Comparison of ENCODE assay signal across 15 mouse cellular contexts in the genomic region with DNA sequence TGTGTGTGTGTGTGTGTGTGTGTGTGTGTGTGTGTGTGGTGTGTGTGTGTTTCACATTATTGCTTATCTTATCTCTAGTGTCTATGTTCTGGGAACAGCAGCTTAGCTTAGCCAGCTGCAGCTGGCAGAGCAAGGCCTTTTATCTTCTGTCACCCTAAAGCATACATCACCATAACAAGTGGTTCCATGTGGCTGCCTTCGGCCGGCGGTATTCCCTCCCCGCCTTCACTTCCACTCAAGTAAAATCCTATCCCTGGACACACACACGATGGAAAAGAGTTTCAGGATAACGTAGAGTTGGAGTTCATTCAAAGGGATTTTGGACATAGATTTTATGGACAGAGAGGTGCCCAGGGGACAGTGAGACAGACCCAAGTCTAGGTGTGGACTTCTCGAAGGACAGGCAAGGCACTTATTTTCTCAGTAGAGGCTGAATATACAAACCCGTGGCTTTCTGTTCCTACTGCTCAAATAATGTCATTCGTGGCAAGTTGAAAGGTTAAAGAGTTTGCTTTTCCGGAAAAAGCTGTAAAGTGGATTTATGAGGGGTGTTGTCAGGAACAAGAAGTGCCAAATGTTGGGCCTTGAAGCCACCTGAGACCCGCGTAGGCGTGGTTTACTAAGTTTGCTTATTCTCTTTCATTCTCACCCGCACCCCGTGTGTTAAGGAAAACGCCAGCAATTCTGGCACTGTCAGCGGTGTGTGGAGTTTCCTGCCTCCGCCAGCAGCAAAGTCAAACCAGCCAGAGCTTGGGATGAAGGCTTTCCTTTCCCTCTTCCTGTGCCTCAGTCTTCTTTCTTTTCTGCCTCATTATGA. TPM values are rescaled to one million over a fixed set of nuclear protein-coding genes. Genes with fewer than 3 reads are reported as not detected.
DNase-seq lines count a peak whose midpoint lies in the region; ATAC-seq and TF ChIP-seq lines count a peak whose summit lies in the region.
"Had no signal": no experiment of that assay in that cellular context is flagged by ENCODE, and none has a peak within 500 bp of the region (broad histone marks: within the 10 kb centered on the region; RNA-seq: fewer than 3 reads in every experiment).

No protein-coding gene starts in this region.

- no peak overlapping the region for H3K9ac ChIP-seq in neural tube, embryonic 15.5 days (replicated peaks)
- no peak overlapping the region for H3K9ac ChIP-seq in intestine, embryonic 14.5 days (ENCODE audit: low read length)
- no peak overlapping the region for H3K9ac ChIP-seq in hindbrain, embryonic 16.5 days (ENCODE audit: low read depth, low read length)
- H3K9ac ChIP-seq: neural tube, embryonic 13.5 days had no signal

- ATAC-seq in neural tube, embryonic 15.5 days (ENCODE audit: low FRiP score) = no peak
- ATAC-seq in intestine, embryonic 14.5 days (replicated peaks; ENCODE audit: low FRiP score, low TSS enrichment, low read depth) = 0 out of 2 replicates have a peak, but pooled peaks have one; percentile 50
- no peak for ATAC-seq in frontal cortex, adult (ENCODE audit: low TSS enrichment)
- no peak for ATAC-seq in hindbrain, embryonic 16.5 days
- ATAC-seq: forebrain, embryonic 16.5 days had no signal

- peak; percentile 36 for DNase-seq in neural tube, embryonic 10.5 days (ENCODE audit: extremely low spot score, low spot score)
- DNase-seq in intestine, embryonic 14.5 days (ENCODE audit: low spot score) = peak; percentile 58
- DNase-seq in kidney, postnatal 36 days = peak; percentile 36 to 55
- no peak for DNase-seq in adrenal gland, adult 2 months
- DNase-seq: adrenal gland, postnatal 36 days; cerebellum, postnatal 25 days; heart, postnatal 4 days had no signal

- H3K36me3 ChIP-seq in neural tube, embryonic 15.5 days = no peaks in the 10 kb centered on the region
- H3K36me3 ChIP-seq in intestine, embryonic 14.5 days (ENCODE audit: control insufficient read depth, insufficient read depth, low read length) = no peaks in the 10 kb centered on the region
- H3K36me3 ChIP-seq in small intestine, adult 2 months (ENCODE audit: control insufficient read depth, insufficient read depth, low read length) = no peaks in the 10 kb centered on the region
- no peaks in the 10 kb centered on the region for H3K36me3 ChIP-seq in hindbrain, embryonic 16.5 days (ENCODE audit: control insufficient read depth, insufficient read depth, low read length)
- H3K36me3 ChIP-seq: neural tube, embryonic 13.5 days had no signal

- no peaks in the 10 kb centered on the region for H3K9me3 ChIP-seq in neural tube, embryonic 15.5 days (replicated peaks)
- 0 out of 2 replicates have a peak, but pooled peaks cover 7% of the 10 kb centered on the region for H3K9me3 ChIP-seq in intestine, embryonic 14.5 days (ENCODE audit: control insufficient read depth, low read length)
- 0 out of 2 replicates have a peak, but pooled peaks cover 5% of the 10 kb centered on the region for H3K9me3 ChIP-seq in hindbrain, embryonic 16.5 days (ENCODE audit: control insufficient read depth, low read length)
- H3K9me3 ChIP-seq: neural tube, embryonic 13.5 days had no signal

- H3K27me3 ChIP-seq in neural tube, embryonic 15.5 days (replicated peaks) = no peaks in the 10 kb centered on the region
- no peaks in the 10 kb centered on the region for H3K27me3 ChIP-seq in intestine, embryonic 14.5 days (replicated peaks; ENCODE audit: control insufficient read depth, insufficient read depth, low read length)
- H3K27me3 ChIP-seq in small intestine, adult 2 months (ENCODE audit: control insufficient read depth, insufficient read depth, low read length) = no peaks in the 10 kb centered on the region
- no peaks in the 10 kb centered on the region for H3K27me3 ChIP-seq in hindbrain, embryonic 16.5 days (replicated peaks; ENCODE audit: control insufficient read depth, insufficient read depth, low read length)
- H3K27me3 ChIP-seq: neural tube, embryonic 13.5 days had no signal

- H3K4me2 ChIP-seq in neural tube, embryonic 15.5 days = no peak overlapping the region
- peak overlapping the region; percentile 20 for H3K4me2 ChIP-seq in intestine, embryonic 14.5 days (ENCODE audit: low read length)
- H3K4me2 ChIP-seq in hindbrain, embryonic 16.5 days (ENCODE audit: low read length) = no peak overlapping the region
- H3K4me2 ChIP-seq: neural tube, embryonic 13.5 days had no signal

- 38% methylated on average over 18 of the region's 18 CpGs for WGBS in neural tube, embryonic 15.5 days
- WGBS in intestine, embryonic 14.5 days = 10% methylated on average over 18 of the region's 18 CpGs
- 3% methylated on average over 18 of the region's 18 CpGs for WGBS in small intestine, adult 2 months
- WGBS in hindbrain, embryonic 16.5 days = 59% methylated on average over 18 of the region's 18 CpGs

- no peak overlapping the region for H3K27ac ChIP-seq in neural tube, embryonic 15.5 days (replicated peaks)
- peak overlapping the region; percentile 22; the same call in 1 of the 2 replicates for H3K27ac ChIP-seq in intestine, embryonic 14.5 days (ENCODE audit: low read depth)
- H3K27ac ChIP-seq in small intestine, adult 2 months (ENCODE audit: insufficient read depth, low read depth, low read length) = peak overlapping the region; percentile 85
- no peak overlapping the region for H3K27ac ChIP-seq in hindbrain, embryonic 16.5 days (ENCODE audit: low read depth, low read length)
- H3K27ac ChIP-seq: neural tube, embryonic 13.5 days had no signal

- TF ChIP-seq POLR2A in small intestine, adult 2 months (IDR thresholded peaks at IDR 0.05; ENCODE audit: low read depth, low read length) = no peak

- H3K4me3 ChIP-seq in neural tube, embryonic 15.5 days (replicated peaks) = no peak overlapping the region
- no peak overlapping the region for H3K4me3 ChIP-seq in intestine, embryonic 14.5 days (ENCODE audit: low read depth, low read length)
- no peak overlapping the region for H3K4me3 ChIP-seq in small intestine, adult 2 months (ENCODE audit: low read depth, low read length)
- no peak overlapping the region for H3K4me3 ChIP-seq in hindbrain, embryonic 16.5 days (ENCODE audit: low read length)
- H3K4me3 ChIP-seq: neural tube, embryonic 13.5 days had no signal

- H3K4me1 ChIP-seq in neural tube, embryonic 15.5 days = peaks cover 8% of the 10 kb centered on the region
- H3K4me1 ChIP-seq in intestine, embryonic 14.5 days (replicated peaks; ENCODE audit: control insufficient read depth, insufficient read depth, low read length) = peaks cover 15% of the 10 kb centered on the region
- H3K4me1 ChIP-seq in small intestine, adult 2 months (ENCODE audit: control insufficient read depth, insufficient read depth, insufficient read length, low read length) = peaks cover 13% of the 10 kb centered on the region; the same call in 1 of the 2 replicates
- no peaks in the 10 kb centered on the region for H3K4me1 ChIP-seq in hindbrain, embryonic 16.5 days (ENCODE audit: control insufficient read depth, insufficient read depth, low read depth, low read length)

- TF ChIP-seq CTCF in small intestine, adult 2 months (IDR thresholded peaks at IDR 0.05; ENCODE audit: extremely low read depth, insufficient read length, insufficient replicate concordance, low read depth, low read length) = no peak

RNA-seq across cellular contexts. Expression of gene Pla2g5, which starts 37.3 kb away (rescaled TPM):
- 0.24 and 0.79 TPM in 2 replicates for polyA plus RNA-seq in neural tube, embryonic 15.5 days (2015; fragmentation: Nextera tagmentation; extraction: Ambion mirVana)
- 0.19 and 0.42 TPM in 2 replicates for polyA plus RNA-seq in intestine, embryonic 14.5 days (2014; fragmentation: Nextera tagmentation; extraction: Ambion mirVana)
- 6.0 and 11.6 TPM in 2 replicates for polyA plus RNA-seq in small intestine, adult 2 months (2012; rRNA removed)
- polyA plus RNA-seq in hindbrain, embryonic 16.5 days (2015; fragmentation: Nextera tagmentation; extraction: Ambion mirVana) = 0.27 and 0.38 TPM in 2 replicates
- total RNA-seq in adrenal gland, adult 2 months (2021) = 10 to 100 TPM; 13.1 TPM
- polyA plus RNA-seq in adrenal gland, adult 2 months (2012; rRNA removed) = 88.3 and 101 TPM in 2 replicates
- total RNA-seq: megakaryocyte progenitor cell, adult 5-6 weeks had no signal

RNA-seq across cellular contexts. Expression of gene Gm13030, which starts 47.8 kb away (rescaled TPM):
- polyA plus RNA-seq in neural tube, embryonic 15.5 days (2015; fragmentation: Nextera tagmentation; extraction: Ambion mirVana) = not detected in 2 replicates
- polyA plus RNA-seq in intestine, embryonic 14.5 days (2014; fragmentation: Nextera tagmentation; extraction: Ambion mirVana) = not detected in 2 replicates
- not detected in 2 replicates for polyA plus RNA-seq in small intestine, adult 2 months (2012; rRNA removed)
- not detected in 2 replicates for polyA plus RNA-seq in hindbrain, embryonic 16.5 days (2015; fragmentation: Nextera tagmentation; extraction: Ambion mirVana)
- total RNA-seq in adrenal gland, adult 2 months (2021) = not detected
- not detected in 2 replicates for polyA plus RNA-seq in adrenal gland, adult 2 months (2012; rRNA removed)
- total RNA-seq: adrenal gland, postnatal 36 days; G1E; heart, postnatal 4 days; megakaryocyte progenitor cell, adult 5-6 weeks had no signal
- polyA plus RNA-seq: forebrain, embryonic 16.5 days; G1E; neural tube, embryonic 13.5 days had no signal

RNA-seq across cellular contexts. Expression of gene Pla2g2d, which starts 50.4 kb away (rescaled TPM):
- polyA plus RNA-seq in neural tube, embryonic 15.5 days (2015; fragmentation: Nextera tagmentation; extraction: Ambion mirVana) = 0.72 and 1.5 TPM in 2 replicates
- polyA plus RNA-seq in intestine, embryonic 14.5 days (2014; fragmentation: Nextera tagmentation; extraction: Ambion mirVana) = 1.1 TPM in 1 of 2 replicates, not detected in the other
- polyA plus RNA-seq in small intestine, adult 2 months (2012; rRNA removed) = 6.5 and 7.8 TPM in 2 replicates
- polyA plus RNA-seq in hindbrain, embryonic 16.5 days (2015; fragmentation: Nextera tagmentation; extraction: Ambion mirVana) = 0.61 and 0.76 TPM in 2 replicates
- 1 to 10 TPM; 2.3 to 2.9 TPM for total RNA-seq in adrenal gland, adult 2 months (2021)
- polyA plus RNA-seq in adrenal gland, adult 2 months (2012; rRNA removed) = 1.3 and 1.4 TPM in 2 replicates
- total RNA-seq: G1E; heart, postnatal 4 days; megakaryocyte progenitor cell, adult 5-6 weeks had no signal
- polyA plus RNA-seq: G1E had no signal

RNA-seq across cellular contexts. Expression of gene Pla2g2e, which starts 51.8 kb away (rescaled TPM):
- polyA plus RNA-seq in neural tube, embryonic 15.5 days (2015; fragmentation: Nextera tagmentation; extraction: Ambion mirVana) = not detected in 2 replicates
- not detected in 2 replicates for polyA plus RNA-seq in intestine, embryonic 14.5 days (2014; fragmentation: Nextera tagmentation; extraction: Ambion mirVana)
- 0.16 and 0.67 TPM in 2 replicates for polyA plus RNA-seq in small intestine, adult 2 months (2012; rRNA removed)
- not detected in 2 replicates for polyA plus RNA-seq in hindbrain, embryonic 16.5 days (2015; fragmentation: Nextera tagmentation; extraction: Ambion mirVana)
- total RNA-seq in adrenal gland, adult 2 months (2021) = 1 to 10 TPM; 1.4 to 4.6 TPM
- 0.73 and 1.4 TPM in 2 replicates for polyA plus RNA-seq in adrenal gland, adult 2 months (2012; rRNA removed)
- total RNA-seq: megakaryocyte progenitor cell, adult 5-6 weeks had no signal
- polyA plus RNA-seq: forebrain, embryonic 16.5 days; neural tube, embryonic 13.5 days had no signal

Comparison
In these comparisons a context has a peak if more than half of its experiments do, and no peak if none do; other contexts are left out.
1. H3K27ac ChIP-seq: peak in intestine, embryonic 14.5 days (single experiment) and small intestine, adult 2 months (single experiment); none in neural tube, embryonic 15.5 days (single experiment) and hindbrain, embryonic 16.5 days (single experiment).